Mouse (Mus musculus) G1E (cell line): ENCODE data around the gene Prss33.

ENCODE experiments used
- CTCF ChIP-seq: IDR thresholded peaks from 2 replicates; pipeline ENCODE4 v1.5.1; 2012; ENCODE audit warnings: low read depth, low read length, inconsistent platforms, mixed read lengths
- GATA1 ChIP-seq: IDR thresholded peaks from 2 replicates; pipeline ENCODE4 v1.6.1; 2012; ENCODE audit warnings: borderline replicate concordance, low read length, inconsistent platforms, mixed read lengths
- POLR2AphosphoS5 ChIP-seq: IDR thresholded peaks from 2 replicates; pipeline ENCODE4 v1.6.1; 2012; ENCODE audit warnings: low read depth, low read length, inconsistent platforms; ENCODE audit not compliant: insufficient replicate concordance
- TAL1 ChIP-seq: conservative IDR thresholded peaks from 2 replicates; pipeline ENCODE4 v1.6.1; 2012; ENCODE audit warnings: low read depth, low read length, inconsistent platforms, mixed read lengths

DNA sequence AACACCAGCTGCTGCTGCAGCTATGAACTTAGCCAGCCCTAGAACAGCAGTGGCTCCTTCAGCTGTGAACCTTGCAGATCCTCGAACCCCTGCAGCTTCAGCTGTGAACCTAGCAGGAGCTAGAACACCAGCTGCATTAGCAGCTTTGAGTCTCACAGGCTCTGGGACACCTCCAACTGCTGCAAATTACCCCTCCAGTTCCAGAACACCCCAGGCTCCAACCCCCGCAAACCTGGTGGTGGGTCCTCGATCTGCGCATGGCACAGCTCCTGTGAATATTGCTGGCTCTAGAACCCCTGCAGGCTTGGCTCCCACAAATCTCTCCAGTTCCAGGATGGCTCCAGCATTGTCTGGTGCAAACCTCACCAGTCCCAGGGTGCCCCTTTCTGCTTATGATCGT lies 15.1 kb downstream of the Prss33 start:
- no peak for TF ChIP-seq CTCF
- no peak for TF ChIP-seq GATA1
- TF ChIP-seq POLR2AphosphoS5 = no peak
- no peak for TF ChIP-seq TAL1
